8 mouse cellular contexts compared by ENCODE assay signal in genomic region chr9:97017811-97018641, GRCm38 (mm10). TPM values are rescaled to one million over a fixed set of nuclear protein-coding genes. Genes with fewer than 3 reads are reported as not detected.
DNase-seq lines count a peak whose midpoint lies in the region; ATAC-seq and TF ChIP-seq lines count a peak whose summit lies in the region.

No protein-coding gene starts in this region.

- H3K27ac ChIP-seq in forebrain, embryonic 12.5 days: peak overlapping the region; percentile 99
- peak overlapping the region; percentile 94 for H3K27ac ChIP-seq in heart, embryonic 15.5 days
- peak overlapping the region; percentile 94 for H3K27ac ChIP-seq in kidney, postnatal 0 days
- no peak overlapping the region for H3K27ac ChIP-seq in liver, embryonic 14.5 days
- peak overlapping the region; percentile 99 for H3K27ac ChIP-seq in neural tube, embryonic 14.5 days (ENCODE audit: low read depth, low read length)

- WGBS in forebrain, embryonic 12.5 days: under 1% methylated on average over 60 of the region's 62 CpGs
- under 1% methylated on average over 62 of the region's 62 CpGs for WGBS in heart, embryonic 15.5 days
- WGBS in kidney, postnatal 0 days: under 1% methylated on average over 62 of the region's 62 CpGs
- WGBS in liver, embryonic 14.5 days (ENCODE audit: insufficient replicate concordance): under 1% methylated on average over 59 of the region's 62 CpGs
- under 1% methylated on average over 59 of the region's 62 CpGs for WGBS in neural tube, embryonic 14.5 days

- no peaks in the 10 kb centered on the region for H3K79me3 ChIP-seq in C2C12 (ENCODE audit: low read depth)

- peak overlapping the region; percentile 91 for H3K9ac ChIP-seq in forebrain, embryonic 12.5 days
- peak overlapping the region; percentile 74 for H3K9ac ChIP-seq in heart, embryonic 15.5 days
- H3K9ac ChIP-seq in kidney, postnatal 0 days (ENCODE audit: low read depth, low read length): peak overlapping the region; percentile 86
- H3K9ac ChIP-seq in liver, embryonic 14.5 days (replicated peaks): no peak overlapping the region
- peak overlapping the region; percentile 88 for H3K9ac ChIP-seq in neural tube, embryonic 14.5 days (replicated peaks; ENCODE audit: low read depth, low read length)

- ATAC-seq in forebrain, embryonic 12.5 days (ENCODE audit: low FRiP score): peak; percentile 53
- peak; percentile 66 for ATAC-seq in heart, embryonic 15.5 days (replicated peaks; ENCODE audit: insufficient number of reproducible peaks, insufficient read depth, low FRiP score, low read depth)
- peak; percentile 23 for ATAC-seq in kidney, postnatal 0 days (replicated peaks; ENCODE audit: low FRiP score, low read depth)
- ATAC-seq in liver, embryonic 14.5 days (ENCODE audit: insufficient read depth): peak; percentile 13; the same call in 1 of the 2 replicates
- peak; percentile 65 for ATAC-seq in neural tube, embryonic 14.5 days (ENCODE audit: low read depth)

- no peaks in the 10 kb centered on the region for H3K79me2 ChIP-seq in C2C12 (ENCODE audit: control insufficient read depth, insufficient read depth)

- H3K9me3 ChIP-seq in forebrain, embryonic 12.5 days: no peaks in the 10 kb centered on the region
- H3K9me3 ChIP-seq in heart, embryonic 15.5 days (replicated peaks): no peaks in the 10 kb centered on the region
- no peaks in the 10 kb centered on the region for H3K9me3 ChIP-seq in kidney, postnatal 0 days (replicated peaks; ENCODE audit: low read length)
- H3K9me3 ChIP-seq in liver, embryonic 14.5 days (ENCODE audit: control insufficient read depth, low read length): no peaks in the 10 kb centered on the region
- H3K9me3 ChIP-seq in neural tube, embryonic 14.5 days (ENCODE audit: control insufficient read depth, low read length): no peaks in the 10 kb centered on the region

- H3K4me3 ChIP-seq in C2C12 (ENCODE audit: insufficient read depth, poor library complexity, severe bottlenecking): peak overlapping the region; percentile 32
- peak overlapping the region; percentile 72 for H3K4me3 ChIP-seq in forebrain, embryonic 12.5 days (replicated peaks)
- H3K4me3 ChIP-seq in heart, embryonic 15.5 days: peak overlapping the region; percentile 70
- peak overlapping the region; percentile 69 for H3K4me3 ChIP-seq in kidney, postnatal 0 days (replicated peaks; ENCODE audit: low read depth, low read length)
- peak overlapping the region; percentile 38 to 45 for H3K4me3 ChIP-seq in liver, embryonic 14.5 days (ENCODE audit: insufficient read depth in 1 of 2, low read depth in 2 of 2, low read length in 2 of 2)
- H3K4me3 ChIP-seq in neural tube, embryonic 14.5 days (ENCODE audit: low read depth, low read length): peak overlapping the region; percentile 85

- no peak for TF ChIP-seq EP300 in liver, embryonic 14.5 days (IDR thresholded peaks at IDR 0.05; ENCODE audit: low read depth)

- H3K4me2 ChIP-seq in forebrain, embryonic 12.5 days: peak overlapping the region; percentile 73
- peak overlapping the region; percentile 87 for H3K4me2 ChIP-seq in heart, embryonic 15.5 days
- peak overlapping the region; percentile 95 for H3K4me2 ChIP-seq in kidney, postnatal 0 days (ENCODE audit: low read length)
- peak overlapping the region; percentile 61 for H3K4me2 ChIP-seq in liver, embryonic 14.5 days (ENCODE audit: low read depth)
- H3K4me2 ChIP-seq in neural tube, embryonic 14.5 days (ENCODE audit: low read depth, low read length): peak overlapping the region; percentile 84

- TF ChIP-seq CTCF in C2C12 (IDR thresholded peaks at IDR 0.05; ENCODE audit: control insufficient read depth, insufficient read depth, insufficient read length): peak; percentile 18
- TF ChIP-seq CTCF in kidney, postnatal 0 days (IDR thresholded peaks at IDR 0.05; ENCODE audit: low read depth): peak; percentile 53
- TF ChIP-seq CTCF in liver, embryonic 14.5 days (IDR thresholded peaks at IDR 0.05; ENCODE audit: low read depth): no peak

- DNase-seq in brain, adult 2 months (ENCODE audit: low read depth, low spot score): peak; percentile 65
- DNase-seq in kidney, postnatal 0 days (ENCODE audit: low spot score): peak; percentile 83
- DNase-seq in liver, embryonic 14.5 days (ENCODE audit: low read depth in 3 of 3, low spot score in 3 of 3): no peak
- peak; percentile 75 for DNase-seq in thymus, postnatal 25 days

- H3K36me3 ChIP-seq in C2C12 (ENCODE audit: control insufficient read depth, insufficient read depth): no peaks in the 10 kb centered on the region
- H3K36me3 ChIP-seq in forebrain, embryonic 12.5 days (replicated peaks): no peaks in the 10 kb centered on the region
- no peaks in the 10 kb centered on the region for H3K36me3 ChIP-seq in heart, embryonic 15.5 days
- H3K36me3 ChIP-seq in kidney, postnatal 0 days (ENCODE audit: insufficient read depth, low read length): no peaks in the 10 kb centered on the region
- H3K36me3 ChIP-seq in liver, embryonic 14.5 days (replicated peaks; ENCODE audit: control insufficient read depth, insufficient read depth, low read depth): no peaks in the 10 kb centered on the region
- no peaks in the 10 kb centered on the region for H3K36me3 ChIP-seq in neural tube, embryonic 14.5 days (ENCODE audit: control insufficient read depth, insufficient read depth, low read length)

- H3K4me1 ChIP-seq in forebrain, embryonic 12.5 days: peaks cover 52% of the 10 kb centered on the region
- H3K4me1 ChIP-seq in heart, embryonic 15.5 days (replicated peaks): peaks cover 50% of the 10 kb centered on the region
- H3K4me1 ChIP-seq in kidney, postnatal 0 days (replicated peaks; ENCODE audit: insufficient read depth, low read length): 0 out of 2 replicates have a peak, but pooled peaks cover 20% of the 10 kb centered on the region
- peaks cover 0 to 2% of the 10 kb centered on the region in 2 experiments; a peak in 1 of 4 replicates for H3K4me1 ChIP-seq in liver, embryonic 14.5 days (replicated peaks; ENCODE audit: control insufficient read depth in 2 of 2, insufficient read depth in 2 of 2, low read length in 1 of 2)
- peaks cover 37% of the 10 kb centered on the region for H3K4me1 ChIP-seq in neural tube, embryonic 14.5 days (ENCODE audit: control insufficient read depth, insufficient read depth, low read length)

- H3K27me3 ChIP-seq in C2C12 (ENCODE audit: control insufficient read depth, insufficient read depth, insufficient read length): no peaks in the 10 kb centered on the region
- H3K27me3 ChIP-seq in forebrain, embryonic 12.5 days: no peaks in the 10 kb centered on the region
- 0 out of 2 replicates have a peak, but pooled peaks cover 4% of the 10 kb centered on the region for H3K27me3 ChIP-seq in heart, embryonic 15.5 days
- H3K27me3 ChIP-seq in kidney, postnatal 0 days (ENCODE audit: insufficient read depth, low read length): no peaks in the 10 kb centered on the region
- H3K27me3 ChIP-seq in liver, embryonic 14.5 days (ENCODE audit: control insufficient read depth, insufficient read depth, low read length): peaks cover 41% of the 10 kb centered on the region
- no peaks in the 10 kb centered on the region for H3K27me3 ChIP-seq in neural tube, embryonic 14.5 days (ENCODE audit: control insufficient read depth, insufficient read depth, low read length)

- peak overlapping the region; percentile 83 for H3ac ChIP-seq in C2C12 (ENCODE audit: control insufficient read depth, insufficient read length, low read depth)

TF ChIP-seq in C2C12, 6 proteins besides CTCF, POLR2A, EP300 and RAD21:
- TF ChIP-seq CEBPB (IDR thresholded peaks at IDR 0.05; ENCODE audit: low read depth) (no peak), MYOD1 (IDR thresholded peaks at IDR 0.05; ENCODE audit: control insufficient read depth, insufficient read length, low read depth) (no peak), MYOG (IDR thresholded peaks at IDR 0.05; ENCODE audit: control insufficient read depth, extremely low read depth, insufficient read length) (no peak), MAX (IDR thresholded peaks at IDR 0.05) (no peak), USF1 (IDR thresholded peaks at IDR 0.05; ENCODE audit: low read depth) (no peak), FOSL1 (IDR thresholded peaks at IDR 0.05; ENCODE audit: insufficient read depth, low read length, poor library complexity, severe bottlenecking) (no peak)

RNA-seq across cellular contexts. Expression of gene Spsb4, which starts 0.6 kb away (rescaled TPM):
- polyA plus RNA-seq in C2C12 (2012; fragmentation: generic; extraction: Trizol): 1.6 TPM
- polyA plus RNA-seq in forebrain, embryonic 12.5 days (2016; fragmentation: Nextera tagmentation; extraction: Ambion mirVana): 81.1 and 81.2 TPM in 2 replicates
- 48.1 and 49.3 TPM in 2 replicates for polyA plus RNA-seq in heart, embryonic 15.5 days (2015; fragmentation: Nextera tagmentation; extraction: Ambion mirVana)
- polyA plus RNA-seq in kidney, postnatal 0 days (2015; fragmentation: Nextera tagmentation; extraction: Ambion mirVana): 55.3 and 61.7 TPM in 2 replicates
- 0.31 TPM in 2 replicates for polyA plus RNA-seq in liver, embryonic 14.5 days (2012; rRNA removed)
- polyA plus RNA-seq in liver, embryonic 14.5 days (2014; fragmentation: Nextera tagmentation; extraction: Ambion mirVana): 0.37 and 0.42 TPM in 2 replicates
- polyA plus RNA-seq in neural tube, embryonic 14.5 days (2014; fragmentation: Nextera tagmentation; extraction: Ambion mirVana): 22.9 and 29.7 TPM in 2 replicates

Comparison
In these comparisons a context has a peak if more than half of its experiments do, and no peak if none do; other contexts are left out.
1. H3K4me3 ChIP-seq: peak in every context shown above with its lines; median percentile 85 in neural tube, embryonic 14.5 days; 72 in forebrain, embryonic 12.5 days; 70 in heart, embryonic 15.5 days; 69 in kidney, postnatal 0 days; 42 in liver, embryonic 14.5 days; 32 in C2C12.
2. DNase-seq: peak in brain, adult 2 months (single experiment), kidney, postnatal 0 days (single experiment) and thymus, postnatal 25 days (single experiment); none in liver, embryonic 14.5 days (0 of 3).
3. ATAC-seq: peak in every context shown above with its lines; median percentile 66 in heart, embryonic 15.5 days; 65 in neural tube, embryonic 14.5 days; 53 in forebrain, embryonic 12.5 days; 23 in kidney, postnatal 0 days; 13 in liver, embryonic 14.5 days.
4. Peak in every context shown above with its lines, with median percentiles within 50 percentile points of each other: H3K4me2 ChIP-seq.